Mouse (Mus musculus) ovary, adult 10 weeks (tissue): ENCODE measurements around the gene S100a13. TPM values are rescaled to one million over a fixed set of nuclear protein-coding genes. Genes with fewer than 3 reads are reported as not detected.

ENCODE experiments used
- polyA plus RNA-seq: library from polyadenylated mRNA; stranded (reverse); fragments of 350-450 nt; fragmentation: Illumina TruSeq; extraction: RNeasy Lipid Tissue Mini Kit (QIAGEN cat#74804); gene quantifications from one replicate; pipeline ENCODE4 v1.2.3, GENCODE M21; 2014

S100a13 gene
- polyA plus RNA-seq = 2.6 TPM

GRCm38 (mm10) chr3:90513796-90514590 lies at the start of gene S100a13, which contains the start of gene S100a1:
TSS of gene S100a13 (plus strand) at chr3:90514435.
TSS of gene S100a1 (minus strand) at chr3:90514392.

GRCm38 (mm10) chr3:90465686-90466310 lies 48.4 kb upstream of the S100a13 start, which contains the start of gene Npr1:
TSS of gene Npr1 (minus strand) at chr3:90465866.

GRCm38 (mm10) chr3:90475831-90476611 lies 38.2 kb upstream of the S100a13 start, which contains the start of gene Ilf2:
TSS of gene Ilf2 (plus strand) at chr3:90476126.

GRCm38 (mm10) chr3:90490696-90491256 lies 23.5 kb upstream of the S100a13 start, which contains the start of gene Snapin:
TSS of gene Snapin (minus strand) at chr3:90491033.

GRCm38 (mm10) chr3:90508950-90509746 lies 5.1 kb upstream of the S100a13 start, which contains the start of gene Chtop:
TSS of gene Chtop (minus strand) at chr3:90509498.

GRCm38 (mm10) chr3:90526580-90526979 lies 12.3 kb downstream of the S100a13 start, which contains the start of gene S100a14:
TSS of gene S100a14 (plus strand) at chr3:90526856.

GRCm38 (mm10) chr3:90537141-90537904 lies 23.1 kb downstream of the S100a13 start, which contains the start of gene S100a16:
TSS of gene S100a16 (plus strand) at chr3:90537254.

GRCm38 (mm10) chr3:90560008-90560628 lies 45.9 kb downstream of the S100a13 start, which contains the start of gene S100a3:
TSS of gene S100a3 (plus strand) at chr3:90560578.

Other genes with a start within 250 kb of the S100a13 start
- 1.3 TPM for gene Dennd4b, start 249.2 kb upstream of the S100a13 start, polyA plus RNA-seq
- 103 TPM for gene Gatad2b, start 221.3 kb upstream of the S100a13 start, polyA plus RNA-seq
- not detected for gene Slc27a3, start 124.5 kb upstream of the S100a13 start, polyA plus RNA-seq
- 24.1 TPM for gene Ints3, start 80.8 kb upstream of the S100a13 start, polyA plus RNA-seq
- gene Npr1, start 48.6 kb upstream of the S100a13 start, polyA plus RNA-seq = 36.4 TPM
- 94.7 TPM for gene Ilf2, start 38.3 kb upstream of the S100a13 start, polyA plus RNA-seq
- gene Snapin, start 23.4 kb upstream of the S100a13 start, polyA plus RNA-seq = 154 TPM
- 220 TPM for gene Chtop, start 4.9 kb upstream of the S100a13 start, polyA plus RNA-seq
- gene S100a1, start within 50 bp of the S100a13 start, polyA plus RNA-seq = 29.9 TPM
- gene S100a14, start 12.4 kb downstream of the S100a13 start, polyA plus RNA-seq = not detected
- gene S100a16, start 22.8 kb downstream of the S100a13 start, polyA plus RNA-seq = 29.2 TPM
- not detected for gene S100a3, start 46.1 kb downstream of the S100a13 start, polyA plus RNA-seq
- not detected for gene S100a2, start 75.8 kb downstream of the S100a13 start, polyA plus RNA-seq
- gene Gm42674, start 87.5 kb downstream of the S100a13 start, polyA plus RNA-seq = not detected
- 21.9 TPM for gene S100a4, start 89.3 kb downstream of the S100a13 start, polyA plus RNA-seq
- not detected for gene S100a5, start 94.1 kb downstream of the S100a13 start, polyA plus RNA-seq
- 45.3 TPM for gene S100a6, start 98.4 kb downstream of the S100a13 start, polyA plus RNA-seq
- not detected for gene S100a7a, start 139.6 kb downstream of the S100a13 start, polyA plus RNA-seq
- gene S100a8, start 154.5 kb downstream of the S100a13 start, polyA plus RNA-seq = 6.4 TPM
- not detected for gene S100a9, start 181.3 kb downstream of the S100a13 start, polyA plus RNA-seq
- gene Pglyrp4, start 212.5 kb downstream of the S100a13 start, polyA plus RNA-seq = not detected